Mouse (Mus musculus) C2C12 (cell line): ENCODE measurements around the gene Vps39. TPM values are rescaled to one million over a fixed set of nuclear protein-coding genes. Genes with fewer than 3 reads are reported as not detected.

Source experiments
- H3K27me3 ChIP-seq: one replicate; pipeline ENCODE4 v1.6.1; 2011; ENCODE audit not compliant: control insufficient read depth, insufficient read depth, insufficient read length
- H3K36me3 ChIP-seq: one replicate; pipeline ENCODE4 v1.6.1; 2011; ENCODE audit not compliant: control insufficient read depth, insufficient read depth
- H3K4me3 ChIP-seq: one replicate; pipeline ENCODE4 v1.5.1; 2011; ENCODE audit warnings: mild to moderate bottlenecking, control low read depth; ENCODE audit not compliant: poor library complexity, insufficient read depth, severe bottlenecking
- H3K79me2 ChIP-seq: one replicate; pipeline ENCODE4 v1.6.1; 2011; ENCODE audit not compliant: control insufficient read depth, insufficient read depth
- H3K79me3 ChIP-seq: one replicate; pipeline ENCODE4 v1.6.1; 2011; ENCODE audit warnings: low read depth, control low read depth
- H3ac ChIP-seq: one replicate; pipeline ENCODE3; 2011; ENCODE audit warnings: low read depth; ENCODE audit not compliant: control insufficient read depth, insufficient read length
- CEBPB ChIP-seq: IDR thresholded peaks from one replicate; pipeline ENCODE4 v1.6.1; 2011; ENCODE audit warnings: low read depth, mild to moderate bottlenecking, control low read depth, moderate library complexity
- CTCF ChIP-seq: IDR thresholded peaks from one replicate; pipeline ENCODE4 v1.5.1; 2011; ENCODE audit not compliant: control insufficient read depth, insufficient read depth, insufficient read length
- FOSL1 ChIP-seq: IDR thresholded peaks from one replicate; pipeline ENCODE4 v1.8.0; 2011; ENCODE audit warnings: mild to moderate bottlenecking, low read length; ENCODE audit not compliant: poor library complexity, insufficient read depth, severe bottlenecking
- MAX ChIP-seq: IDR thresholded peaks from one replicate; pipeline ENCODE4 v1.6.1; 2011; ENCODE audit warnings: mild to moderate bottlenecking, control low read depth
- MYOD1 ChIP-seq: IDR thresholded peaks from one replicate; pipeline ENCODE4 v1.6.1; 2011; ENCODE audit warnings: low read depth; ENCODE audit not compliant: control insufficient read depth, insufficient read length
- MYOG ChIP-seq: IDR thresholded peaks from one replicate; pipeline ENCODE4 v1.6.1; 2011; ENCODE audit not compliant: control insufficient read depth, insufficient read length; ENCODE audit errors: extremely low read depth
- USF1 ChIP-seq: IDR thresholded peaks from one replicate; pipeline ENCODE4 v1.6.1; 2011; ENCODE audit warnings: low read depth, mild to moderate bottlenecking, control low read depth, moderate library complexity
- polyA plus RNA-seq: library from polyadenylated mRNA; unstranded; fragments of >200 nt; fragmentation: generic; extraction: Trizol; gene quantifications from one replicate; pipeline ENCODE4 v1.2.1, GENCODE M21; 2012; ENCODE audit warnings: missing spikeins

The Vps39 gene
- polyA plus RNA-seq, 1 experiment: 12.3 TPM

DNA sequence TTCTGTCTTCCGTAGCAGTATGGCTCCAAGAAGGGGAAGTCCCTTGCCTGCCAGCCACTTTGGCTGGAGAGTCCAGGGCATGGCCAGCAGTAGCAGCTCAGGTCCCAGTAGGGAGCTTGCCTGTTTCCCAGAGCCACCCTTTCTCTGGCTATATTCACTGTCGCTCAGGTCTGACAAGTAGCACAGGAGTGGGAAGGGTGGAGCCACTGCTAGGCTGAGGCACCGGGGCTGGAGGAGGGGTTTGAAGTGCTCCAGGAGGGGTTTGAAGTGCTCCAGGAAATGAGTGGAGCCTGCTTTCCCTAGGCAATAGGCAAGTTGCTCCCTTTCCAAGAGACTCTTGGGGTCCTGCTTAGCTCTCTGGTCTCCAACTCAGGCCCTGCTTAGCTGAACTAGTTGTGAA, 39.0 kb downstream of the Vps39 start, which contains the start of gene Pla2g4f:
Gene Pla2g4f, minus strand, starts transcription at position 190 of the 400 bp plus-strand sequence.
- H3K36me3 ChIP-seq: peaks cover 15% of the 10 kb centered on the region
- no peak for TF ChIP-seq FOSL1
- TF ChIP-seq MYOG: no peak
- TF ChIP-seq MAX: no peak
- no peak for TF ChIP-seq CEBPB
- no peak for TF ChIP-seq MYOD1
- TF ChIP-seq CTCF: no peak
- TF ChIP-seq USF1: no peak
- H3K27me3 ChIP-seq: peaks cover 13% of the 10 kb centered on the region
- no peaks in the 10 kb centered on the region for H3K79me2 ChIP-seq
- no peaks in the 10 kb centered on the region for H3K79me3 ChIP-seq
- no peak within 1 kb of the TSS for H3K4me3 ChIP-seq
- H3ac ChIP-seq: no peak within 1 kb of the TSS

GRCm38 (mm10) chr2:120312276-120312825, 40.6 kb downstream of the Vps39 start:
- Histone ChIP-seq H3K79me2 (no peaks in the 10 kb centered on the region), H3ac (no peak overlapping the region), H3K27me3 (peaks cover 13% of the 10 kb centered on the region), H3K4me3 (no peak overlapping the region), H3K36me3 (peaks cover 5% of the 10 kb centered on the region), H3K79me3 (no peaks in the 10 kb centered on the region)
- no peak for TF ChIP-seq MYOG
- TF ChIP-seq CTCF: no peak
- TF ChIP-seq USF1: no peak
- TF ChIP-seq CEBPB: no peak
- no peak for TF ChIP-seq MAX
- TF ChIP-seq FOSL1: no peak
- TF ChIP-seq MYOD1: no peak

- no peaks in the 10 kb centered on the region for H3K79me3 ChIP-seq
- TF ChIP-seq MYOD1: no peak
- no peak for TF ChIP-seq CEBPB
- no peak for TF ChIP-seq MYOG
- no peak for TF ChIP-seq FOSL1
- no peak for TF ChIP-seq USF1
- H3K36me3 ChIP-seq: no peaks in the 10 kb centered on the region
- H3K27me3 ChIP-seq: peaks cover 13% of the 10 kb centered on the region
- no peaks in the 10 kb centered on the region for H3K79me2 ChIP-seq
- no peak overlapping the region for H3K4me3 ChIP-seq
- no peak overlapping the region for H3ac ChIP-seq
These were observed 48.8 kb downstream of the Vps39 start for GRCm38 (mm10) chr2:120304113-120304512.

- Histone ChIP-seq H3K36me3 (no peaks in the 10 kb centered on the region), H3ac (no peak overlapping the region), H3K4me3 (no peak overlapping the region), H3K79me3 (no peaks in the 10 kb centered on the region), H3K79me2 (no peaks in the 10 kb centered on the region), H3K27me3 (peaks cover 13% of the 10 kb centered on the region)
- TF ChIP-seq MYOG: no peak
- no peak for TF ChIP-seq MAX
- no peak for TF ChIP-seq MYOD1
- TF ChIP-seq FOSL1: no peak
- no peak for TF ChIP-seq USF1
- TF ChIP-seq CEBPB: no peak
- no peak for TF ChIP-seq CTCF
These were observed 51.9 kb downstream of the Vps39 start for GRCm38 (mm10) chr2:120301076-120301475.

GRCm38 (mm10) chr2:120299866-120300265, 53.1 kb downstream of the Vps39 start:
- no peak overlapping the region for H3ac ChIP-seq
- H3K27me3 ChIP-seq: peaks cover 10% of the 10 kb centered on the region
- no peaks in the 10 kb centered on the region for H3K79me2 ChIP-seq
- no peak overlapping the region for H3K4me3 ChIP-seq
- TF ChIP-seq MAX (no peak), MYOG (no peak), USF1 (no peak), CTCF (no peak), FOSL1 (no peak), CEBPB (no peak), MYOD1 (no peak)
- no peaks in the 10 kb centered on the region for H3K36me3 ChIP-seq
- no peaks in the 10 kb centered on the region for H3K79me3 ChIP-seq
